Mouse (Mus musculus) cerebellum, adult 2 months (tissue): ENCODE results near the gene Olfr213.

Source experiments
- CTCF ChIP-seq: fragments of 200-500 bp; IDR thresholded peaks from 2 replicates; pipeline ENCODE4 v1.5.1; 2011; ENCODE audit warnings: low read depth, mild to moderate bottlenecking, control low read depth, low read length, moderate library complexity, borderline replicate concordance; ENCODE audit not compliant: insufficient read depth
- POLR2A ChIP-seq: fragments of 200-500 bp; IDR thresholded peaks from 2 replicates; pipeline ENCODE4 v1.6.1; 2011; ENCODE audit warnings: low read length, control low read depth, borderline replicate concordance; ENCODE audit not compliant: insufficient read depth

- TF ChIP-seq POLR2A (no peak), CTCF (peak; percentile 66)
Observed at GRCm38 (mm10) chr6:116569834-116570233, 31.6 kb downstream of the Olfr213 start.
